Mouse (Mus musculus) kidney, adult 2 months (tissue): ENCODE data around the gene Pde8b.

Experiments used
- CTCF ChIP-seq: fragments of 200-500 bp; conservative IDR thresholded peaks from 2 replicates; pipeline ENCODE4 v1.5.1; 2011; ENCODE audit warnings: low read depth, mild to moderate bottlenecking, control low read depth, low read length, moderate library complexity, mixed read lengths; ENCODE audit not compliant: insufficient read depth, insufficient read length
- POLR2A ChIP-seq: fragments of 200-500 bp; IDR thresholded peaks from one replicate; pipeline ENCODE4 v1.6.1; 2011; ENCODE audit warnings: low read depth, low read length, control low read depth

GRCm38 (mm10) chr13:95185891-95186740 is 64.0 kb downstream of the Pde8b start:
- no peak for TF ChIP-seq CTCF
- TF ChIP-seq POLR2A, result no peak
